Mouse (Mus musculus) layer of hippocampus, adult 9-10 months (tissue): ENCODE data around the gene Ms4a4c.
"Not testable (repeated sequence)": the region's sequence is repeated elsewhere in the genome, so short reads cannot be mapped to it uniquely, and the experiment has no call there.

Source experiments
- DNase-seq: peaks from one replicate; pipeline ENCODE4 v3.0.0; 2022; ENCODE audit warnings: low spot score

The Ms4a4c gene

GRCm38 (mm10) chr19:11464795-11465194, 60.2 kb downstream of the Ms4a4c start:
- DNase-seq, result not testable (repeated sequence)

GRCm38 (mm10) chr19:11466471-11466870, 61.9 kb downstream of the Ms4a4c start:
- no peak for DNase-seq

- DNase-seq, result not testable (repeated sequence)
These were observed 63.8 kb downstream of the Ms4a4c start for GRCm38 (mm10) chr19:11468361-11468760.

GRCm38 (mm10) chr19:11469215-11469614, 64.6 kb downstream of the Ms4a4c start, which contains the start of gene Ms4a6c:
Gene Ms4a6c, plus strand, starts transcription at chr19:11469366.
- not testable (repeated sequence) for DNase-seq
